Mouse (Mus musculus): ENCODE results near the gene Hs6st1. TPM values are rescaled to one million over a fixed set of nuclear protein-coding genes. Genes with fewer than 3 reads are reported as not detected.

Hs6st1 gene
- total RNA-seq, 1 experiment, result 46.3 TPM

- no peak for TF ChIP-seq HCFC1 (IDR thresholded peaks at IDR 0.05; ENCODE audit: borderline replicate concordance, insufficient read depth, low read length)
- no peak for TF ChIP-seq MAFK (IDR thresholded peaks at IDR 0.05; ENCODE audit: insufficient read depth, low read depth, low read length)
- no peak for TF ChIP-seq ZNF384 (IDR thresholded peaks at IDR 0.05; ENCODE audit: low read depth, low read length)
- no peak for TF ChIP-seq CHD2 (IDR thresholded peaks at IDR 0.05; ENCODE audit: low read depth, low read length)
- no peak for TF ChIP-seq ZC3H11A (IDR thresholded peaks at IDR 0.05; ENCODE audit: borderline replicate concordance, low read depth, low read length)
- no peak overlapping the region for H3K27ac ChIP-seq (ENCODE audit: insufficient read depth, low read depth, low read length, poor library complexity, severe bottlenecking)
- H3K9me3 ChIP-seq (ENCODE audit: control insufficient read depth, insufficient read depth, low read depth, low read length), result no peaks in the 10 kb centered on the region
- H3K9ac ChIP-seq (ENCODE audit: insufficient read depth, low read depth, low read length, poor library complexity, severe bottlenecking), result no peak overlapping the region
- in situ Hi-C loops (cut with MboI; ENCODE audit: low sequenced_read_pairs in 2 of 2, unreplicated experiment in 2 of 2), result no loop called here
- peaks cover 2 to 5% of the 10 kb centered on the region in 2 experiments; a peak in 2 of 4 replicates for H3K4me1 ChIP-seq (ENCODE audit: control insufficient read depth in 2 of 2, insufficient read depth in 2 of 2, low read length in 2 of 2, poor library complexity in 1 of 2)
- H3K36me3 ChIP-seq (ENCODE audit: control insufficient read depth, insufficient read depth, low read length, poor library complexity, severe bottlenecking), result no peaks in the 10 kb centered on the region
- DNase-seq (ENCODE audit: low read depth, low spot score), result no peak
- no peak overlapping the region for H3K4me3 ChIP-seq (ENCODE audit: insufficient read depth in 1 of 2, low read depth in 1 of 2, low read length in 2 of 2, poor library complexity in 1 of 2, severe bottlenecking in 1 of 2)
These were observed 50.8 kb downstream of the Hs6st1 start for GRCm38 (mm10) chr1:36118958-36119357.

GRCm38 (mm10) chr1:36119426-36119825 is 51.2 kb downstream of the Hs6st1 start:
- Histone ChIP-seq H3K4me3 (ENCODE audit: insufficient read depth in 1 of 2, low read depth in 1 of 2, low read length in 2 of 2, poor library complexity in 1 of 2, severe bottlenecking in 1 of 2) (no peak overlapping the region), H3K36me3 (ENCODE audit: control insufficient read depth, insufficient read depth, low read length, poor library complexity, severe bottlenecking) (no peaks in the 10 kb centered on the region), H3K27ac (ENCODE audit: insufficient read depth, low read depth, low read length, poor library complexity, severe bottlenecking) (no peak overlapping the region), H3K9me3 (ENCODE audit: control insufficient read depth, insufficient read depth, low read depth, low read length) (no peaks in the 10 kb centered on the region), H3K4me1 (ENCODE audit: control insufficient read depth in 2 of 2, insufficient read depth in 2 of 2, low read length in 2 of 2, poor library complexity in 1 of 2) (peaks cover 2 to 4% of the 10 kb centered on the region in 2 experiments; a peak in 2 of 4 replicates), H3K9ac (ENCODE audit: insufficient read depth, low read depth, low read length, poor library complexity, severe bottlenecking) (no peak overlapping the region)
- in situ Hi-C loops (cut with MboI; ENCODE audit: low sequenced_read_pairs in 2 of 2, unreplicated experiment in 2 of 2), result no loop called here
- no peak for TF ChIP-seq MAFK (IDR thresholded peaks at IDR 0.05; ENCODE audit: insufficient read depth, low read depth, low read length)
- no peak for TF ChIP-seq ZC3H11A (IDR thresholded peaks at IDR 0.05; ENCODE audit: borderline replicate concordance, low read depth, low read length)
- TF ChIP-seq HCFC1 (IDR thresholded peaks at IDR 0.05; ENCODE audit: borderline replicate concordance, insufficient read depth, low read length), result no peak
- no peak for TF ChIP-seq ZNF384 (IDR thresholded peaks at IDR 0.05; ENCODE audit: low read depth, low read length)
- TF ChIP-seq CHD2 (IDR thresholded peaks at IDR 0.05; ENCODE audit: low read depth, low read length), result no peak
- no peak for DNase-seq (ENCODE audit: low read depth, low spot score)

- in situ Hi-C loops (cut with MboI; ENCODE audit: low sequenced_read_pairs in 2 of 2, unreplicated experiment in 2 of 2), result no loop called here
- no peak overlapping the region for H3K27ac ChIP-seq (ENCODE audit: insufficient read depth, low read depth, low read length, poor library complexity, severe bottlenecking)
- DNase-seq (ENCODE audit: low read depth, low spot score), result no peak
- H3K9me3 ChIP-seq (ENCODE audit: control insufficient read depth, insufficient read depth, low read depth, low read length), result no peaks in the 10 kb centered on the region
- H3K9ac ChIP-seq (ENCODE audit: insufficient read depth, low read depth, low read length, poor library complexity, severe bottlenecking), result no peak overlapping the region
- TF ChIP-seq ZC3H11A (IDR thresholded peaks at IDR 0.05; ENCODE audit: borderline replicate concordance, low read depth, low read length) (no peak), CHD2 (IDR thresholded peaks at IDR 0.05; ENCODE audit: low read depth, low read length) (no peak), ZNF384 (IDR thresholded peaks at IDR 0.05; ENCODE audit: low read depth, low read length) (no peak), MAFK (IDR thresholded peaks at IDR 0.05; ENCODE audit: insufficient read depth, low read depth, low read length) (no peak), HCFC1 (IDR thresholded peaks at IDR 0.05; ENCODE audit: borderline replicate concordance, insufficient read depth, low read length) (no peak)
- H3K4me3 ChIP-seq (ENCODE audit: insufficient read depth in 1 of 2, low read depth in 1 of 2, low read length in 2 of 2, poor library complexity in 1 of 2, severe bottlenecking in 1 of 2), result no peak overlapping the region
- H3K4me1 ChIP-seq (ENCODE audit: control insufficient read depth in 2 of 2, insufficient read depth in 2 of 2, low read length in 2 of 2, poor library complexity in 1 of 2), result peaks cover 0 to 2% of the 10 kb centered on the region in 2 experiments; a peak in 2 of 4 replicates
- H3K36me3 ChIP-seq (ENCODE audit: control insufficient read depth, insufficient read depth, low read length, poor library complexity, severe bottlenecking), result no peaks in the 10 kb centered on the region
These were observed 53.0 kb downstream of the Hs6st1 start for GRCm38 (mm10) chr1:36121172-36121571.

GRCm38 (mm10) chr1:36125076-36125475 is 56.9 kb downstream of the Hs6st1 start:
- H3K9ac ChIP-seq (ENCODE audit: insufficient read depth, low read depth, low read length, poor library complexity, severe bottlenecking), result no peak overlapping the region
- H3K4me1 ChIP-seq (ENCODE audit: control insufficient read depth in 2 of 2, insufficient read depth in 2 of 2, low read length in 2 of 2, poor library complexity in 1 of 2), result no peaks in the 10 kb centered on the region; a peak in 1 of 4 replicates
- in situ Hi-C loops (cut with MboI; ENCODE audit: low sequenced_read_pairs in 2 of 2, unreplicated experiment in 2 of 2), result loop anchor here in 1 of 2 experiments (25.0 kb wide), 1 partner anchor 288 kb away; no protein-coding TSS in a partner anchor
- H3K9me3 ChIP-seq (ENCODE audit: control insufficient read depth, insufficient read depth, low read depth, low read length), result no peaks in the 10 kb centered on the region
- no peak overlapping the region for H3K4me3 ChIP-seq (ENCODE audit: insufficient read depth in 1 of 2, low read depth in 1 of 2, low read length in 2 of 2, poor library complexity in 1 of 2, severe bottlenecking in 1 of 2)
- no peaks in the 10 kb centered on the region for H3K36me3 ChIP-seq (ENCODE audit: control insufficient read depth, insufficient read depth, low read length, poor library complexity, severe bottlenecking)
- DNase-seq (ENCODE audit: low read depth, low spot score), result no peak
- TF ChIP-seq HCFC1 (IDR thresholded peaks at IDR 0.05; ENCODE audit: borderline replicate concordance, insufficient read depth, low read length) (no peak), CHD2 (IDR thresholded peaks at IDR 0.05; ENCODE audit: low read depth, low read length) (no peak), ZC3H11A (IDR thresholded peaks at IDR 0.05; ENCODE audit: borderline replicate concordance, low read depth, low read length) (no peak), ZNF384 (IDR thresholded peaks at IDR 0.05; ENCODE audit: low read depth, low read length) (no peak), MAFK (IDR thresholded peaks at IDR 0.05; ENCODE audit: insufficient read depth, low read depth, low read length) (no peak)
- H3K27ac ChIP-seq (ENCODE audit: insufficient read depth, low read depth, low read length, poor library complexity, severe bottlenecking), result no peak overlapping the region

Data from ES-E14 (cell line).